11 mouse cellular contexts compared by ENCODE assay signal in the genomic region with DNA sequence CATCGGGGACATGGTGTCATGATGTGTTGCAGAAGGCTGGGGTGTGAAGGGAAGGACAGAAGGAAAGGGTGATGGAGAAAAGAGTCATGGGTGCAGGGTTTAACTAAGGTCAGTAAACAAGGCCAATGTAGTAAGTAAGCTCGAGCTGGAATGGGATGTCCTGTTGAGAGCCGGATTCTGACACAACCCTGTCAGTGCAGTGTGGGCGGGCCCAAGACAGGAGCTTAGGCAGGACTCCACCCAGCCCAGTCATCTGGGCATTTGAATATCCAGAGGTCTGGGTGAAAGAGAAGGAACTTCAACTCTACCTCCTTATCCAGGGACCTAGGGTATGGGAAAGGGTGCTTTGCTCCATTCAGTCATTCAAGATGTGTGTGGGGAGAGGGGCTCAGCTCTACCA. TPM values are rescaled to one million over a fixed set of nuclear protein-coding genes. Genes with fewer than 3 reads are reported as not detected.
DNase-seq lines count a peak whose midpoint lies in the region; ATAC-seq lines count a peak whose summit lies in the region.
"Had no signal": no experiment of that assay in that cellular context is flagged by ENCODE, and none has a peak within 500 bp of the region (broad histone marks: within the 10 kb centered on the region; RNA-seq: fewer than 3 reads in every experiment).

No protein-coding gene starts in this region.

- no peak overlapping the region for H3K9ac ChIP-seq in heart, embryonic 12.5 days
- no peak overlapping the region for H3K9ac ChIP-seq in heart, embryonic 15.5 days
- H3K9ac ChIP-seq: forebrain, embryonic 15.5 days had no signal

- no peak overlapping the region for H3K4me3 ChIP-seq in heart, embryonic 12.5 days
- no peak overlapping the region for H3K4me3 ChIP-seq in heart, embryonic 15.5 days
- H3K4me3 ChIP-seq: forebrain, embryonic 15.5 days; megakaryocyte, embryonic 14.5 days had no signal

- H3K36me3 ChIP-seq in heart, embryonic 12.5 days, result no peaks in the 10 kb centered on the region
- H3K36me3 ChIP-seq in heart, embryonic 15.5 days, result no peaks in the 10 kb centered on the region
- H3K36me3 ChIP-seq: forebrain, embryonic 15.5 days had no signal

- H3K27ac ChIP-seq in heart, embryonic 12.5 days (ENCODE audit: poor library complexity, severe bottlenecking), result 0 out of 2 replicates have a peak overlapping the region, but pooled peaks have one; percentile 20
- 0 out of 2 replicates have a peak overlapping the region, but pooled peaks have one; percentile 31 for H3K27ac ChIP-seq in heart, embryonic 15.5 days
- H3K27ac ChIP-seq: forebrain, embryonic 15.5 days had no signal

- peaks cover 65% of the 10 kb centered on the region for H3K4me1 ChIP-seq in heart, embryonic 12.5 days (replicated peaks)
- peaks cover 59% of the 10 kb centered on the region for H3K4me1 ChIP-seq in heart, embryonic 15.5 days (replicated peaks)

- no peak for DNase-seq in heart, adult 8-10 months (ENCODE audit: low spot score)
- peak; percentile 70 for DNase-seq in MN1 (ENCODE audit: low spot score)
- DNase-seq in adrenal gland, postnatal 14 days, result peak; percentile 85
- DNase-seq in layer of hippocampus, adult 11-12 months (ENCODE audit: low spot score), result no peak
- no peak for DNase-seq in right cerebral cortex, postnatal 36 days (ENCODE audit: low spot score in 2 of 2)
- DNase-seq in frontal cortex, adult 2 months (ENCODE audit: extremely low spot score in 1 of 2, low spot score in 1 of 2), result no peak
- DNase-seq: kidney, adult 11 months had no signal

- no peaks in the 10 kb centered on the region for H3K9me3 ChIP-seq in heart, embryonic 12.5 days (replicated peaks)
- no peaks in the 10 kb centered on the region for H3K9me3 ChIP-seq in heart, embryonic 15.5 days (replicated peaks)
- H3K9me3 ChIP-seq: forebrain, embryonic 15.5 days; megakaryocyte, embryonic 14.5 days had no signal

- ATAC-seq in heart, embryonic 12.5 days (ENCODE audit: insufficient number of reproducible peaks, low FRiP score), result no peak
- no peak for ATAC-seq in heart, embryonic 15.5 days (replicated peaks; ENCODE audit: insufficient number of reproducible peaks, insufficient read depth, low FRiP score, low read depth)
- ATAC-seq: forebrain, embryonic 15.5 days had no signal

- H3K4me2 ChIP-seq in heart, embryonic 12.5 days, result peak overlapping the region; percentile 3; the same call in 1 of the 2 replicates
- H3K4me2 ChIP-seq in heart, embryonic 15.5 days, result no peak overlapping the region
- H3K4me2 ChIP-seq: forebrain, embryonic 15.5 days had no signal

- 23% methylated on average over 4 of the region's 4 CpGs for WGBS in heart, embryonic 12.5 days
- 26% methylated on average over 4 of the region's 4 CpGs for WGBS in heart, embryonic 15.5 days

- H3K27me3 ChIP-seq in heart, embryonic 12.5 days (replicated peaks), result no peaks in the 10 kb centered on the region
- no peaks in the 10 kb centered on the region for H3K27me3 ChIP-seq in heart, embryonic 15.5 days
- H3K27me3 ChIP-seq: forebrain, embryonic 15.5 days; megakaryocyte, embryonic 14.5 days had no signal

RNA-seq across cellular contexts. Expression of a gene that starts 3.9 kb away (rescaled TPM):
- 3.9 and 4.0 TPM in 2 replicates for polyA plus RNA-seq in heart, embryonic 12.5 days (2016; fragmentation: Nextera tagmentation; extraction: Ambion mirVana)
- total RNA-seq in heart, adult 8-10 months (2022), result 10 to 100 TPM; 10.6 to 14.1 (median 11.9) TPM
- 21.1 and 21.6 TPM in 2 replicates for total RNA-seq in adrenal gland, postnatal 14 days (2021)
- 3.1 and 4.0 TPM in 2 replicates for polyA plus RNA-seq in heart, embryonic 15.5 days (2015; fragmentation: Nextera tagmentation; extraction: Ambion mirVana)
- 24.7 and 25.7 TPM in 2 replicates for polyA plus RNA-seq in frontal cortex, adult 2 months (2012; rRNA removed)

RNA-seq across cellular contexts. Expression of a gene that starts 4.8 kb away (rescaled TPM):
- 77.9 and 81.6 TPM in 2 replicates for polyA plus RNA-seq in heart, embryonic 12.5 days (2016; fragmentation: Nextera tagmentation; extraction: Ambion mirVana)
- total RNA-seq in heart, adult 8-10 months (2022), result 10 to 100 TPM; 43.6 to 51.5 (median 47.4) TPM
- 87.3 and 89.0 TPM in 2 replicates for total RNA-seq in adrenal gland, postnatal 14 days (2021)
- polyA plus RNA-seq in heart, embryonic 15.5 days (2015; fragmentation: Nextera tagmentation; extraction: Ambion mirVana), result 53.0 and 73.0 TPM in 2 replicates
- 54.1 and 64.6 TPM in 2 replicates for polyA plus RNA-seq in frontal cortex, adult 2 months (2012; rRNA removed)

Comparison
In these comparisons a context has a peak if more than half of its experiments do, and no peak if none do; other contexts are left out.
1. DNase-seq: peak in MN1 (single experiment) and adrenal gland, postnatal 14 days (single experiment); none in heart, adult 8-10 months (single experiment), layer of hippocampus, adult 11-12 months (single experiment), right cerebral cortex, postnatal 36 days (0 of 2) and frontal cortex, adult 2 months (0 of 2).